21 mouse cellular contexts compared by ENCODE assay signal in genomic region chr10:54037348-54038010, GRCm38 (mm10). TPM values are rescaled to one million over a fixed set of nuclear protein-coding genes. Genes with fewer than 3 reads are reported as not detected.
A peak's percentile ranks its signal among the peaks of the same experiment; 100 is the strongest.
DNase-seq lines count a peak whose midpoint lies in the region; ATAC-seq lines count a peak whose summit lies in the region.
"Had no signal": no experiment of that assay in that cellular context is flagged by ENCODE, and none has a peak within 500 bp of the region (broad histone marks: within the 10 kb centered on the region; RNA-seq: fewer than 3 reads in every experiment).

No protein-coding gene starts in this region.

- no peaks in the 10 kb centered on the region for H3K27me3 ChIP-seq in megakaryocyte, embryonic 14.5 days (replicated peaks)
- no peaks in the 10 kb centered on the region for H3K27me3 ChIP-seq in liver, embryonic 16.5 days (ENCODE audit: control insufficient read depth, insufficient read depth, low read depth, low read length)
- H3K27me3 ChIP-seq: embryonic facial prominence, embryonic 12.5 days; forebrain, embryonic 13.5 days; hindbrain, embryonic 13.5 days had no signal

- 36% methylated on average over 10 of the region's 10 CpGs for WGBS in liver, embryonic 16.5 days (ENCODE audit: insufficient replicate concordance)

- H3K27ac ChIP-seq in liver, embryonic 16.5 days (ENCODE audit: low read length), result peak overlapping the region; percentile 93
- H3K27ac ChIP-seq: embryonic facial prominence, embryonic 12.5 days; forebrain, embryonic 13.5 days; hindbrain, embryonic 13.5 days; kidney, postnatal 0 days had no signal

- ATAC-seq in megakaryocyte, adult 5-6 weeks (ENCODE audit: poor library complexity, severe bottlenecking), result no peak
- no peak for ATAC-seq in liver, embryonic 16.5 days (ENCODE audit: low read depth)
- ATAC-seq: CD4-positive, CD25-positive, alpha-beta regulatory T cell, adult 4 months; forebrain, embryonic 13.5 days had no signal

- H3K9ac ChIP-seq in liver, embryonic 16.5 days (ENCODE audit: low read depth, low read length), result peak overlapping the region; percentile 51
- H3K9ac ChIP-seq: embryonic facial prominence, embryonic 12.5 days; forebrain, embryonic 13.5 days; hindbrain, embryonic 13.5 days had no signal

- H3K9me3 ChIP-seq in megakaryocyte, embryonic 14.5 days, result no peaks in the 10 kb centered on the region
- no peaks in the 10 kb centered on the region for H3K9me3 ChIP-seq in liver, embryonic 16.5 days (replicated peaks; ENCODE audit: control insufficient read depth, low read length)
- H3K9me3 ChIP-seq: embryonic facial prominence, embryonic 12.5 days; forebrain, embryonic 13.5 days; hindbrain, embryonic 13.5 days had no signal

- H3K4me3 ChIP-seq in megakaryocyte, embryonic 14.5 days (replicated peaks), result peak overlapping the region; percentile 59
- peak overlapping the region; percentile 19; the same call in 1 of the 2 replicates for H3K4me3 ChIP-seq in liver, embryonic 16.5 days (ENCODE audit: low read depth, low read length)
- H3K4me3 ChIP-seq: embryonic facial prominence, embryonic 12.5 days; forebrain, embryonic 13.5 days; hindbrain, embryonic 13.5 days had no signal

- peak; percentile 64 for DNase-seq in heart, adult 11 months
- DNase-seq in heart, adult 18-20 months, result no peak
- DNase-seq in liver, result peak; percentile 47
- DNase-seq in adrenal gland, adult 18-20 months (ENCODE audit: low spot score in 2 of 2), result no peak
- DNase-seq in frontal cortex, postnatal 14 days (ENCODE audit: low spot score in 2 of 2), result no peak
- DNase-seq: adrenal gland, postnatal 10 days; cerebellum, adult 2 months; cerebellum, postnatal 25 days; kidney, adult 2 months; lung, postnatal 10 days; midbrain, embryonic 14.5 days; right cerebral cortex, postnatal 14 days; thymus, postnatal 36 days had no signal

- peaks cover 54% of the 10 kb centered on the region for H3K36me3 ChIP-seq in megakaryocyte, embryonic 14.5 days (replicated peaks; ENCODE audit: low read length)
- H3K36me3 ChIP-seq in liver, embryonic 16.5 days (ENCODE audit: control insufficient read depth, insufficient read depth), result peaks cover 2% of the 10 kb centered on the region; the same call in 1 of the 2 replicates
- H3K36me3 ChIP-seq: embryonic facial prominence, embryonic 12.5 days; hindbrain, embryonic 13.5 days had no signal

- peaks cover 83% of the 10 kb centered on the region for H3K4me1 ChIP-seq in megakaryocyte, embryonic 14.5 days
- peaks cover 70% of the 10 kb centered on the region for H3K4me1 ChIP-seq in liver, embryonic 16.5 days (ENCODE audit: control insufficient read depth, low read depth, low read length)
- H3K4me1 ChIP-seq: embryonic facial prominence, embryonic 12.5 days; forebrain, embryonic 13.5 days; hindbrain, embryonic 13.5 days had no signal

- H3K4me2 ChIP-seq in liver, embryonic 16.5 days (ENCODE audit: low read depth, low read length), result peak overlapping the region; percentile 59
- H3K4me2 ChIP-seq: embryonic facial prominence, embryonic 12.5 days; forebrain, embryonic 13.5 days; hindbrain, embryonic 13.5 days had no signal

RNA-seq across cellular contexts. Expression of gene Man1a, which starts 38.9 kb away (rescaled TPM):
- 10 to 100 TPM; 38.3 to 46.0 TPM for total RNA-seq in heart, adult 18-20 months (2021)
- 17.7 and 37.5 TPM in 2 replicates for polyA plus RNA-seq in megakaryocyte, embryonic 14.5 days (2012; ENCODE audit: insufficient read depth, low replicate concordance)
- 60.6 and 67.8 TPM in 2 replicates for total RNA-seq in megakaryocyte, adult 5-6 weeks (2015)
- total RNA-seq in megakaryocyte, adult 5-6 weeks (2017), result 49.5 and 51.2 TPM in 2 replicates
- polyA plus RNA-seq in liver, embryonic 16.5 days (2015; fragmentation: Nextera tagmentation; extraction: Ambion mirVana), result 12.5 and 14.2 TPM in 2 replicates
- 100 to 1,000 TPM in 1 of 2 experiments, 10 to 100 TPM in 1; 21.8 to 204 TPM for total RNA-seq in adrenal gland, adult 18-20 months (2021)

Comparison
In these comparisons a context has a peak if more than half of its experiments do, and no peak if none do; other contexts are left out.
1. DNase-seq: peak in heart, adult 11 months (single experiment) and liver (single experiment); none in heart, adult 18-20 months (0 of 2), adrenal gland, adult 18-20 months (0 of 2) and frontal cortex, postnatal 14 days (0 of 2).